Mouse (Mus musculus) embryo, embryonic 10 days (tissue): Measurements from ENCODE around the gene Agap3.

ENCODE experiments used
- DNase-seq: peaks from one replicate; pipeline ENCODE4 v3.0.0-alpha.2; 2015; ENCODE audit warnings: low spot score

Agap3 gene

DNA sequence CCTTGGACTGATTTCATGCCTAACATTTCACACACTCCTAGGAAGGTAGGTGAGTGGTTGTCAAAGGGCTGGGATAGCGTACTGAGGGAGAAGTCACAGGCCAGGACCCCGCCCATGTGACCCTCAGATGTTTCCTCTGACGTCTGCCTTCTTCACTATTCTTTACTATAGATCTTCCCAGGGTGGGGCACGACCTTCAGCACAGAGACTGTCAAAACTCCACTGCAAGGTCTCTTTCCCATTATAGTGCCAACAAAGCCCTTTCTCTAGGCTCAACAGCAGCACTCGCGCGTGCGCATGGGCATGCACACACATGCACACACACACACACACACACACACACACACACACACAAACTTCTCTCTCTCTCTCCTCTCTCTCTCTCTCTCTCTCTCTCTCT is 71.8 kb downstream of the Agap3 start:
- peak; percentile 44 for DNase-seq

DNA sequence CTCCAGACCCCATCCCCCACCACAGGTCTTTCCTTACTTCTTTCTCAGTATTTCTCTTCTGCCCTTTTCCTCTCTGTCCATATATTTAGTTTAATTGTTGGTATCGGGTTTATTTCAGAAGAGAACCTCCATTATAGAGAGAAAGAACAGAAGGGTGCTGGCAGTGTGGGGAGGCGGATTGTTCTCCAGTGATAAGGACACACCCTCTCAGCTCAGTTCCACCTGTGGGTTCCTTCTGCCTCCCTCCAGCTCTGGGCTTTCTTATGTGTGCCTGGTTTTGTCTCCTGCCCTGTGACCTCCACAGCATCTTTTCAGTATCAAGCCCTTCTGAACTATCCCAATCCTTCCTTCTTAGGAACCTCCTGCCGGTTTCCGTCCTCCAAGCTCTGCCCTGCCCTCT is 72.5 kb downstream of the Agap3 start:
- no peak for DNase-seq

DNA sequence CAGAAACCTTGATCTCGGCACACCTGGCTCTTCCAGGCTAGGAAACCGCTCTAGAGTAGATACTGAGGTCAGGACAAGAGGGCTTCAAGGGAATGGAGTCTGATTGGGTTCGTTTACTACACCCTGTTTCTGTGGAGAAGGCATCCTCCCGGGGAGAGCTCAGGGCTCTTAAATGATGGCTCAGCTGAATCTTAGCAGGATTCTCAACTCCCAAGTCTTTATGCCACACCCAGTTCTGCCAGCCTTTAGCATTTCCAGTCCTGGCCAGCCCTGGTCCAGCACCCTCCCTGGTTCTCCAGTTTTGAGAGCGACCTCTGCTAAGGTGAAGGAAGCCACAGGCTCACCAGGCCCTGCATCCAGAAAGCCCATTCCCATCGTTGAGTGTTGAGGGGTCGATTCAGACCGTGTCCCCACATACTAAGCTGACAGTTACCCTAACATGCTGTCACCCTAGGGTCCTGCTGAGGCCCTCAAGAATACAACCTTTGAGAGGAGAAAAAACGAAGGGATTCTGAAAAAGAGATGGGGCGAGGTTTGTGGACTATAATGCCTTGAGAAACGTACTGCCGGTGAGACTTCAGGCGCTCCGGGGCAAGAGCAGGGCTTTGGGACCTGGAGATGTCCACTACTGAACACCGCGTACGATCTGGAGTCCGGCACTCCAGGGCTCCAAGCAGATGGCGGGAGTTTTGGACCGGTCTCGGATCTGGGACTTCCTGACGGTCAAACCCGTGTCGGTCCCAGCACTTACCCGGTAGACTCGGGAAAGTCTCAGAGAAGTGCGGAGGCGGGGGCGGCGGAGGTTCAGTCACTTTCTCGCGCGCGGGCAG is 73.6 kb downstream of the Agap3 start:
- DNase-seq: no peak

DNA sequence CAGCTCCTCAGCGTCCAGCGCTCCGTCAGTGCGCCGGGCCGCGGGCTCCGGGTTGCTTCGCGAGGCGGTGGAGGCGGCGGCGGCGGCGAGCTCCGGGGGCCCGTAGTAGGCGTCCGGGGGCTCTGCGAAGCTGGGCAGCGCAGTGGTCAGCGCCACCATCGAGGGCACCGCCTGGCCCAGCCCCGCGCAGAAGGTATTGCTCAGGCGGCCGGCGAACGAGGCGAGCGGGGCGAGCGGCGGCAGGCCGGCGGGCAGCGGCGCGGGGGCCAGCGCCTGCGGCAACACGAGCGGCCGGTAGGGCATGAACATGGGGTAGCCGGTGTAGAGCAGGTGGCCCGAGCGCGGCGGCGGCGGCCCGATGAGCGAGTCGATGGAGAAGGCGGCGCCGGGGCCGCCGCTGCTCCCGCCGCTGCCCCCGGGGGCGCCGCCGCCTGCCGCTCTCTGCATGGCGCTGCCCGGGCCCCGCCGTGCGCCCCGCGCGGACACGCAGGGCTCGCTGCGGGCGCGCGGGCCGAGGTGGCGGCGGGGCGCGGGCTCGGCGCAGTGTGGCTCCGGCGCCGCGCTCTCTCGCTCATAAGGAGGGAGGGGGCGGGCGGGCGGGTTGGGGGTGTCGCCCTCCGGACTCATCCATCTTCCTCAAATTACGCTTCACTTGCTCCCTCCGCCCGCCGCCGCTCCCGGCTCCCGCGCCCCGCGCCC is 74.4 kb downstream of the Agap3 start:
- DNase-seq: peak; percentile 30

DNA sequence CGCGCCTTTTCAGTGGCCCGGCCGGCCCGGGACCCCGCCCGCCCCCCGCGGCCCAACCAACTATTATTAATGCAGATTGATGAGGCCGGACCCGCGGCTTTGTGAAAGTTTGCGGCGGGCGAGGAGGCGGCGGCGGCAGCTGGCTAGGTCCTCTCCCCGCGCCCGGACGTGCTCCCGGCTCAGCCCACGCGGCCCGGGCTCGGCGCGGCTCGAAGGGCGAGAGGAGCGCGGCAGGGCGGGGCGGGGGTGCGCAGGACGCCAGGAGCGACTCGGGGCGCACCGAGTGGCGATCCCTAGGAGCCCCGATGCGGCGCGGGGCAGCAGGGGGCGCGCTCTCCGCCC is 74.9 kb downstream of the Agap3 start, which contains the start of gene Gbx1:
Gene Gbx1, minus strand, starts transcription at position 314 of the 342 bp plus-strand sequence.
- peak; percentile 70 for DNase-seq

DNA sequence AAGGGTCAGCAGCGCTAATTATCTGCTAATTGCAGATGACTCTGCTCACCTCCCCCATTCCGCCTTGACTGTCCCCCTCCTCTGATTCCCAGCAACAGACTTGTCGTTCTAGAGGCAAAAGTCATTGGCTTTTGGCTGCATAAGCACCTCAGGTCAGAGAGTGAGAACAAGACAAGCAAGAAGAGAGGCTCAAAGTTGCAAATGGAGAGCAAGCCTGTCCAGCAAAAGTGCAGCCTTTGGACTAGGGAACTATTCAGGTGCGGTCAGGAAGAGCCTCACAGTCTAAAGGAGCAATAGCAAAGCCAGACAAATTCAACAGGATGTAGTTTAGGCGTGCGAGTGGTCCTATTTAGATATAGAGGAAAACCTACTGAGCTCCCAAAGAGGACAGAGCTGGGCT is 75.8 kb downstream of the Agap3 start:
- no peak for DNase-seq

DNA sequence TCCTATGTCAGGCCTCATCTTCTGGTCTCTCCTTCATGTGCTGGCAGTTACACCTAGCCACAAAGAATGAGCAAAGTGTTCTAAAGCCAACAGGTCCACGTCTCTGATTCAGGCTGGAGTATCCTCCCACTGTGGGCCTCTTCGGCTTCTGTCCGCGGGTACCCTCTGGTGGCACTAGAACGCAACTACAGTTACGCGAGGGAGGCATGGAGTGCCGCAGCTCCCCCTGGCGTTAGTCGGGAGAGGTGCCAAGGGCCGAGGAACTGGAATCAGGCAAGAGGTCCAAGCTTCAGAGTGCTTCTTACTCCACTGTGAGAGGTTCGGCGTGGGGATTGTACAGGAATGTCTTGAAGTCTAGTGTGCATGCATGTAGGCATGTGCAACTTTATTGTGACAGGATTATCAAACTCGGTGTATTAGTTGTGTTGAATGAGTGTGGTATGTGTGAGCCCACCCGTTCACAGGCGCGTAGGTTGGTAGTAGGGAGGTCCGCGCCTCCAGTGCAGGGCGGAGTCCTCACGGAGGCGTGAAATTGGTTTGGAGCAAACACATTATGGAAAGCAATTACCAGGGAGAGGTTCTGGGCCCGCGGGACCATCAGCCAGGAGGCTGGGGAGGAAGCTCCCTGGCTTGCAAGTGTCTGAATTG is 78.2 kb downstream of the Agap3 start:
- peak; percentile 93 for DNase-seq

DNA sequence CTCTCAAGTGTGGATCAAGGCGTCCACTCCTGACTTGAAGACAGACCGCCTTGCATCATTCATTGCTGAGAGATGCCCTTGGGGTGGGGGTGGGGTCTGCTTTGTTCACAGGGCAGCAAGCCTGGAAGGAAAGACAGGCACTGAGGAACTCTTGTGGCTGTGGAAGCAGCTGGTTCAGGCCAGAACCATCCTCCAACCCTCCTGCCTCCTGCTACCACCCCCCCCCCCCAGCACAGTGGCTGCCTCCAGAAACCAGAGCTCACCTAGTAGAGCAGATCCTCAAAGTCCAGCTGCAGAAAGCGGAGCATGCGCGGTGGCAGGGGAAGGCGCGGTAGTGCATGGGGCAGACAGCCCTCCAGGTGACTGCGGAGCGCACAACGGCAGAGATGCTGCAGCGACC is 81.4 kb downstream of the Agap3 start:
- no peak for DNase-seq

DNA sequence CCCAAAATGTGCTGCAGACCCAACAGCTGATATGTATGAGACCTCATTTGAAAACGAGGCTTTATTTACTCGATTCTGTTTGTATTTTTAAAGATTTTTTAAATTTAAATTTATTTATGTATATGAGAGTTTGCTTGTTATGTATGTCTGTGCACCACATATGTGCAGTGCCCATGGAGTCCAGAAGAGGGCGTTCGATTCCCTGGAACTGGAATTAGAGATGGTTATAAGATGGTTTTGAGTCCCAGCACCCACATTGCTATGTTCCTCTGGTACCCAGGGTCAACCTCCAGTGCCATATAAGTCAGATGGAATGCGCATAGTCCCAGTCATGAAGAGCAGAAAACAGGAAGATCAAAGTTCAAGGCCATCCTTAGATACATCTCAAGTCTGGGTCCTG is 82.3 kb downstream of the Agap3 start:
- no peak for DNase-seq

DNA sequence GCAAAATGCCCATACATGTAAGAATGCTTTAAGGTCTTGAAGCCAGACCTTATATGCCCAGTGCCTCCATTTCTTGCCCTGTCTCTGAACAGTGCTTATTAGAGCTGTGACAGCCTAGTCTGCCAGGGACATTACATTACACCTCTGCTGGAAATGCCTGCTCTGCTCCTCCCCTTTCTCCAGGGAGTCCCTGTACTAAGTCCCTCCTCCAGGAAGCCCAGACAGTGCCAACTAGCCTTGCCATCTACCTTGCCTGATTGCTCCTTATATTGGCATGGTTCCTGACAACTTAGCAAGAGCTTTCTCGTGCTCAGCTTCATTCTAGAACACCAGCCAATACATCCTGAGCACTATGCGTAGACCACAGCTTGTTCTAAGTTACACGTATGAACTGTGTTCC is 83.8 kb downstream of the Agap3 start:
- DNase-seq: no peak

DNA sequence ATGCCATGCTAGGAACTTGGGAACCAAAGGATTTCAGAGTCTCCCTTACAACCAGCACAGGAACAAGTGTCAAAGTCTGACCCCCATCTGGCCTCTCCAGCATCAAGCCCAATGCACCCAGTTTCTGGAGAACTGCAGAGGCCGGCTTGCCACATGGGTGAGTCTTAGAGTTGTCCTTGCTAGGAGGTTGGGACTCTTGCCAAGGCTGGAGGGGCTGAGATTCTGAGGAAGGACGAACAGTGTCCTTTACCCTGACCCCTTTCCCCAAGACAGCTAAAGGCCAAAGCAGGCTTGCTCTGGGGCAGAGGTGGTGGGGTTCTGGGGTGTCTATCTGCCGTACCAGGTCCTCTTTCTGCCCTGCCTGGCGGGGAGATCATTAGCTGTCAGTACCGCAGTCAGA is 84.5 kb downstream of the Agap3 start:
- DNase-seq: no peak

DNA sequence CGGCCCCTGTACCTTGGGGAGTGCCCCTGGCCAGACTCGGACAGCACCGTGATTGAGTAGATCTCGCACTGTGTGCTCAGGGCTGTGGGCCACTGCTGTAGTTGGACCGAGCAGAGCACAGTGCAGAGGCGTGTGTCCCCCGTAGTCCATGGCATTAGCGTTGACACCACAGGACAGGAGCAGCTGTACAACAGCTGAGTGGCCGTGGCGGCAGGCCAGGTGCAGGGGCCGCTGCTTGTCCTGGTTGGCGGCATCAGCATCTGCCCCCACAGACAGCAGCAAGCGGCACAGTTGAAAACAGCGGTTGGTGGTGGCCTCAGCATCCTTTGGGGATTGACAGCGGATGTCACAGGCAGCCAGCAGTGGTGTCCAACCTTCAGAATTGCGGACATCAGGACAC is 85.6 kb downstream of the Agap3 start:
- no peak for DNase-seq

DNA sequence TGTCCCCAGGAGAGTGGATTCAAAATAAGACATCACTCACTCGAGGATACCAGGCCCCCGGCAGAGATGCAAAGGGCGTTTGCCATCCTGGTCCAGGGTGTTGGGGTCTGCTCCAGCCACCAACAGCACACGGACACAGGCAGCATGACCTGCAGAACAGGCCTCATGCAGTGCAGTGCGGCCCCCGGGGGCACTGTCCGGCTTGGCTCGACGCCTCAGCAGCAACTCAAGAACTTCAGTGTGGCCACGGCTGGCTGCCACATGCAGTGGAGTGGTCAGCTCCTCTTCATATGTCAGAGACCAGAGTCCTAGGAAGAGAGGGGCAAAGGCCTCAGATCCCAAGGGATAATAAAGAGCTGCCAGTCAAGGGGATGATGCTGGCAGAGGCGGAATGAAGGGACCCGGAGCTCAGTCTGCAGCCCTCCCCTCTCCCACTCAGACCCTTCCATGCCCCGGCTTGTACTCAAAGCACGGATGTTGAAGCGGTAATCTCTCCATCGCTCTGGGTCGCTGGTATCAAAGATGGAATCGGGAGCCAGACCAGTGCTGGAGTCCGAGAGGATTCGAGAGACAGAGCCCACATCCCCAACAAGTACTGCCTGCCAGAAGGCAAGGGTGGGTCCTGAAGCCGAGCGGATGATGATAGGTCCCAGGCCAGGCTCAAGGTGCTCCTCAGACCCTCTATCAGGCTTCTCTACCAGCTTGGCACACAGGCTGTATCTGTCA is 87.8 kb downstream of the Agap3 start:
- DNase-seq: no peak

DNA sequence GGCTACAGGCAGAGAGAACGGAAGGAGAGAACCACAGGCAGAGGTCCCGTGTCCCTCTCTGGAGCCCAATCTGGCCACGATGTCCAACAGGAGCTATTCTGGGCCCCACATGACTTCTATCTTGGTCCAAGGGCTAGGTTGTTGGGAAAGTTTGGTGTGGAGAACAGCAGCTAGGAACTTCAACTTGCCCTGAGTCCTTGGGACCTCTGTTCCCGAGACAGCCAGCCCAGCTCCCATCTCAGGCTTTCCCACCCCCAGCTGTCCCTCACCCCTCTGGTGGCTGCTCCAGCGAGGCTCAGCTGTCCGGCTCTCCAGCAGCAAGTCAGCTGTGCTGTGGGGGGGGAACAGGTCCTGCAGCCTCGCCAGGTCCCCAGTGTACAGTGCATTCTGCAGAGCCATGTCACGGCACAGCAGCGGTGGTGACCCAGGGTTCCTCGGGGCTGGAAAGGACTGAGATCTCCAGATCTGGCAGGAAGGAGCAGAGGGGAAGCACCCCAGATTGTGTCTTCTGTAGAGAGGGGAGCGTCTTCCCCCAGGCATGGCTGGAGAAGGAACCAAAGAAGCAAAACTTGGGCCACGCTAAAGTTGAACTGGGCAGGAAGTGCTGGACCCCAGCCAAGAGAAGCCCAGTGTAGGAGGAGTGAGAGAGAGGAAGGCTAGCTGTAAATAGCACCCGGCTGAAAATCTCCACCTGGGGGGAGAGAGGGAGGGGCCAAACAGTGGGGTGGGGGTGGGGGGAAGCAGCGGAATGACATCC is 88.6 kb downstream of the Agap3 start, which contains the start of gene Asb10:
Gene Asb10, minus strand, starts transcription at position 592 of the 757 bp plus-strand sequence.
- no peak for DNase-seq

DNA sequence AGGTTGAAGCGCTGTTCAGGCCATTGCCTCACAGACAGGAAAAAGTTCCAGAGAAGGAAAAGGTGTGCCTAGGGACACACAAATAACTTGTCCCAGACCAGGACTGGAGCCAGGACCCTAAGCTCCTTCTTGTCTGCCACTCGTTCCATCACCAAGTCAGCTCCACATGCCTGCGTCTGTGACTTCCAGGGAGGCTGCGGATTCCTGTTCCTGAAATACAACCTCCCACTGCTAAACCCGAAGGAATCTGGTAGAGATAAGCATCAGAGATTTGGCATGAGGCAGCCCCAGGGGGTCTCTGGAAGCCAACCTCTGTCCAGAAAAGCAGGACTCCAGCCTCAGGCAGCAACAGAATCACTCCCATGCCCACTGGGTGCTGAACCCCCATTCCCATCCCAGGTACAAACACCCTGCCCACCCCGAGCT is 89.2 kb downstream of the Agap3 start:
- DNase-seq: no peak

DNA sequence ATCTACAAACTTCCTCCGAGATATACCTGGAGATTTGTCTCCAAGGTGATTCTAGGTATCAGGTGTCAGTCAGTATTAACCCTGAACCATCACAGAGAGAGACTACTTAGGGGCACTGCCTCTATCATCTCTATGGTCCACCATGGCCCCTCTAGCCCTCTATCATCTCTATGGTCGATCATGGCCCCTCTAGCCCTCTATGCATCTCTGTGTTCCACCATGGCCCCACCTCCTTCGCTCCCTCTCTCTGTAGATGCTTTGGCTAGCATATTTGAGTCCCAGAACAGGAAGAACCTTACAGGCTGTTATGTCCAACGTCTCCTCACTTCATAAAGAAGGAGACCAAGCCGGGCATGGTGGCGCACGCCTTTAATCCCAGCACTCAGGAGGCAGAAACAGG is 90.7 kb downstream of the Agap3 start:
- no peak for DNase-seq

DNA sequence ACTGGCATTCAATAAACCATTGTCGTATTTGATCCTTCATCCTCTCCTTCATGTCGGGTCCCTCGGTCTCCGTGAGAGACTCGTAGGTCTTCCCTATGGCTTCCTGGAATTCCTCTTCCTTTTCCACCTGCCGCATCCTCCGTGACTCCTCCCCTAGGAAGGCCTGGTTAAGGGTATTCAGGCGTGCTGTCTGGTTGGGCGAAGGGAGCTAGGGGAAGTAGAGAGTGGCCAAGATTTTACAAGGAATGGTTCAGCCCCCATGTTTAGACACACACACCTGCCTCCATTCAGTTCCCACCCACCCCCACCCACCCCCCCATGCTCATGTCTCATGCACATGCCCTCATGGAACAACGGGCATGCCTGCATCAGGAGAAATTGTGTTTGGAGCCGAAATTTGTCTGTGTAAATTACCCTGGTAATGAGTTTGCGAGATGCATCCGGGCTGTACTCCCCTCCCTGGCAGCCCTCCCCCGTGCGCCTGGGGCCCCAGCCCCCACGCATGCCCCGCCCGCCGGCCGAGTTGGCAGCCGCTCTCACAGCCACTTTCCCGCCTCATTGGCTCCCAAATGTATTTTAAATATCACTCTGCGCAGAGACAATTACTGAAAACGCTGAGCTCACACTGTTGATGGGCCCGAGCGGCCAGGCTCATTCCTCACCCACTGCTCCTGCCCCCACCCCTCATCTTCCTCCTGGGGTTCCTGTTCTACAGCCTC is 98.8 kb downstream of the Agap3 start:
- DNase-seq: no peak

DNA sequence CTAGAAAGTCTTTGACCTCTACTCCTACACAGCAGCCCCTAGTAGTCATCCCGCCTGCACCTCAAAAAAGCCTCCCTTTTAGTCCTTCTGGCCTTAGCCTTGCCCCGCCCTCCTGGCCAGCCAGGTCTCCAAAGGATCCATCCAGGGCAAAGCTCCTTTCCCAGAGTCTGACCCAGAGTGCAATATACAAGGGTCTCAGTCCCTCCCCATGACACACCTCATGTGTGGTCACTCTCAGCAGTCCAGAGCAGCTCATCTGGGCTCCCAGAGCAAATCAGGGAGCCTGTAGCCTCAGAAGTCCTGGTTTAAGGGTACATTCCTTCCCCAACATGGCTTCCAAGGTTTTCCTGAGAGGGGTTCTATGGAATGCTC is 99.3 kb downstream of the Agap3 start:
- DNase-seq: no peak
